Mouse (Mus musculus): Measurements from ENCODE around the gene Nmur1. TPM values are rescaled to one million over a fixed set of nuclear protein-coding genes. Genes with fewer than 3 reads are reported as not detected.
"Not testable (repeated sequence)": the region's sequence is repeated elsewhere in the genome, so short reads cannot be mapped to it uniquely, and the experiment has no call there.

The Nmur1 gene
- polyA plus RNA-seq, 1 experiment: 0.11 TPM

DNA sequence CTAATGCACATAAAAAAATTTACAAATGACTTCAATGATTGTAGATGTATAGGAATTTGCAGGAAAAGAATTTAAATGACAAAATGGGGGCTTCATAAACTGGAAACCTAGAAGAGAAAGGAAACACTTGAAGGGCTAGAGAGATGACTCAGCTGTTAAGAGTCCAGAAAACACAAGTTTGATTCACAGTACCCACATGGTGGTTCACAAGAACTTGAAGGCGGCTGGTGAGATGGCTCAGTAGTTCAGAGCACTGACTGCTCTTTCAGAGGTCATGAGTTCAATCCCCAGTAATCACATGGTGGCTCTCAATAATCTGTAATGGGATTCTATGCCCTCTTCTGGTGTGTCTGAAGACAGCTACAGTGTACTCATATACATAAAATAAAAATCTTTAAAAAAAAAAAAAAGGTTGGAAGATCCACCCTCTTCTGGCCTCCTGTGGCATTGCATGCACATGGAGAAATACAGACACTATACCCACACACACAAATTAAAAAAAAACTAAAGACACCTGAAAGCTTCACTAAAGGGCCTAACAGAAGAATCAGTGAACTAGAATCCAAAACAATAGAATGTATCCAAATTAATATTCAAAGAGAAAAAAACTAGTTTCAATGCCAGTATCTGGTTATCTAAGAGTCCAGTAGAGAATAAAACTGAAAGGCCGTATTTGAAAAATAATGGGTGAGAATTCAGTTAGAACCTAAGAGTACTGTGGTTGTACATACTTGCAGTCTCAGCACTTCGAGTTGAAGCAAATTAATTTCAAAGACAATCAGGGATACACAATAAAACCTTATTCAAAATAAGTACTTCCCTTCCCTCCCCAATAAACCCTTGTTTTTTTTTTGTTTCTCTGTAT, 78.9 kb downstream of the Nmur1 start:
- H3K27me3 ChIP-seq (ENCODE audit: control insufficient read depth, insufficient read depth, low read length): no peaks in the 10 kb centered on the region
- H3K36me3 ChIP-seq (ENCODE audit: control insufficient read depth, insufficient read depth, low read length): peaks cover 30% of the 10 kb centered on the region
- TF ChIP-seq CTCF (IDR thresholded peaks at IDR 0.05; ENCODE audit: extremely low read depth, insufficient read depth, insufficient read length, insufficient replicate concordance) (no peak), POLR2A (IDR thresholded peaks at IDR 0.05; ENCODE audit: low read depth, low read length) (no peak)
- DNase-seq (ENCODE audit: low read depth in 1 of 2, low spot score in 2 of 2): no peak
- H3K4me1 ChIP-seq (ENCODE audit: control insufficient read depth, insufficient read depth, insufficient read length): no peaks in the 10 kb centered on the region
- no peak overlapping the region for H3K27ac ChIP-seq (ENCODE audit: insufficient read depth, low read length)
- 85% methylated on average over 3 of the region's 3 CpGs for WGBS
- no peak overlapping the region for H3K4me3 ChIP-seq (ENCODE audit: extremely low read depth, insufficient read depth, insufficient read length)

DNA sequence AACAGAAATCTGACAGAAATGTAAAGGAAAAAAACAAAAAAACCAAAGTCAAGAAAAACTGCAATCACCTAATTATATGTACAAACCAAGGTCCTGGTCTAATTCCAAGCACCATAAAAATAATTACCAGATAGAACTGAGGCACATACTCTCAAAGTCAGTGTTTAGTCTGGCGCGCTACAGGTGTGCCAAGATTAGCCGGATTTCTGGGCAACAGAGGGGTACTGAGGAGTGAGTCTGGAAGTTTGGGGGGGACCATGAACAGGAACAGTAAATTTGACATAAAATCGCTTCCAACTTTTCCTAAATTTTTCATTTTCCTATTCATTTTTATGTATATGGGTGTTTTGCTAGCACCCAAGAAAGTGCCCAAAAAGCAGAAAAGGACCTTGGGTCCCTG, 80.1 kb downstream of the Nmur1 start:
- DNase-seq (ENCODE audit: low read depth in 1 of 2, low spot score in 2 of 2): no peak
- H3K27ac ChIP-seq (ENCODE audit: insufficient read depth, low read length): no peak overlapping the region
- WGBS: 93% methylated on average over 4 of the region's 4 CpGs
- H3K36me3 ChIP-seq (ENCODE audit: control insufficient read depth, insufficient read depth, low read length): peaks cover 20% of the 10 kb centered on the region
- no peaks in the 10 kb centered on the region for H3K4me1 ChIP-seq (ENCODE audit: control insufficient read depth, insufficient read depth, insufficient read length)
- no peaks in the 10 kb centered on the region for H3K27me3 ChIP-seq (ENCODE audit: control insufficient read depth, insufficient read depth, low read length)
- no peak overlapping the region for H3K4me3 ChIP-seq (ENCODE audit: extremely low read depth, insufficient read depth, insufficient read length)
- TF ChIP-seq POLR2A (IDR thresholded peaks at IDR 0.05; ENCODE audit: low read depth, low read length): no peak
- TF ChIP-seq CTCF (IDR thresholded peaks at IDR 0.05; ENCODE audit: extremely low read depth, insufficient read depth, insufficient read length, insufficient replicate concordance): no peak

DNA sequence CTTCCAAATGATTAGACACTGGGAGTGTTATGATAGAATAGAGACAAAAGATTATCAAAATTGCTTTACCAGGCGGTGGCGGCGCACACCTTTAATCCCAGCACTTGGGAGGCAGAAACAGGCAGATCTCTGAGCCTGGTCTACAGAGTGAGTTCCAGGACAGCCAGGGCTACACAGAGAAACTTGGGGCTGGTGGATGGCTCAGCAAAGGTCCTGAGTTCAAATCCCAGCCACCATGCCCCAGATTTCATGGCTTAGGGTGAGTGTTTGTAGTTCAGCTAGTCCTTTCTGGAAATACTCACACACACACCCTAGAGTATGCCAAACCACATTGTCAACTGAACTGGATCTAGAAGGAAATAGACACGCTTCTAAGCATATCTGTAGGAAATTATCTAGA, 81.0 kb downstream of the Nmur1 start:
- no peak for TF ChIP-seq POLR2A (IDR thresholded peaks at IDR 0.05; ENCODE audit: low read depth, low read length)
- no peak for TF ChIP-seq CTCF (IDR thresholded peaks at IDR 0.05; ENCODE audit: extremely low read depth, insufficient read depth, insufficient read length, insufficient replicate concordance)
- WGBS: 79% methylated on average over 4 of the region's 4 CpGs

GRCm38 (mm10) chr1:86343969-86344861, 81.8 kb downstream of the Nmur1 start:
- no peaks in the 10 kb centered on the region for H3K27me3 ChIP-seq (ENCODE audit: control insufficient read depth, insufficient read depth, low read length)

More for the DNA sequence above, 81.0 kb downstream of the Nmur1 start:
- H3K27me3 ChIP-seq (ENCODE audit: control insufficient read depth, insufficient read depth, low read length): no peaks in the 10 kb centered on the region
- no peaks in the 10 kb centered on the region for H3K4me1 ChIP-seq (ENCODE audit: control insufficient read depth, insufficient read depth, insufficient read length)
- no peak for DNase-seq (ENCODE audit: low read depth in 1 of 2, low spot score in 2 of 2)
- H3K27ac ChIP-seq (ENCODE audit: insufficient read depth, low read length): no peak overlapping the region
- H3K4me3 ChIP-seq (ENCODE audit: extremely low read depth, insufficient read depth, insufficient read length): no peak overlapping the region
- peaks cover 11% of the 10 kb centered on the region for H3K36me3 ChIP-seq (ENCODE audit: control insufficient read depth, insufficient read depth, low read length)

DNA sequence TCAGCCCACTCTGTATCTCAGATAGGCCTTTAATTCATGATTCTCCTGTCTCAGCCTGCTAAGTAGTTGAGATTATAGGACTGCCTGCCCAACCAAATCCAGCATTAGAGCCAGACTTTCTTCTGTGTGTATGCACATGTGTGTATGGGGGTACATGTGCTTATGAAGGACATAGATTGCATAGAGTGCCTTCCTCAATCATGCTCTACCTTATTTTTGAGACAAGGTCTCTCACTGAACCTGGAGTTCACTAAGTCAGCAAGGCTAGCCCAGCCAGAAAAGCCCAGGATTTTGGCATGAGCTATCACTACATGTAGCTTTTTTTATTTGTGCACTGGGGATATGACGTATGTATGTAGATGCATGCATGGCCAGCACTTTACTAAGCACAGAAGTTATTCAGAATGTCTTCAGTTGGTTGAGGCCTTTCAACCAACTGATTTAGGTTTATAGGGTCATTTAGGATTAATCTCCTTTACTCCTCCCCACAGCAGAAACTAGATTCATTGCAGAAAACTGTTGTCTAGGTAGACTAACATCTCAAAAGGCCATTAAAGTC, 82.9 kb downstream of the Nmur1 start:
- Histone ChIP-seq H3K4me3 (ENCODE audit: extremely low read depth, insufficient read depth, insufficient read length) (no peak overlapping the region), H3K4me1 (ENCODE audit: control insufficient read depth, insufficient read depth, insufficient read length) (no peaks in the 10 kb centered on the region), H3K27me3 (ENCODE audit: control insufficient read depth, insufficient read depth, low read length) (no peaks in the 10 kb centered on the region), H3K36me3 (ENCODE audit: control insufficient read depth, insufficient read depth, low read length) (no peaks in the 10 kb centered on the region; the same call in none of the 2 replicates), H3K27ac (ENCODE audit: insufficient read depth, low read length) (no peak overlapping the region)
- DNase-seq (ENCODE audit: low read depth in 1 of 2, low spot score in 2 of 2): no peak
- TF ChIP-seq POLR2A (IDR thresholded peaks at IDR 0.05; ENCODE audit: low read depth, low read length) (no peak), CTCF (IDR thresholded peaks at IDR 0.05; ENCODE audit: extremely low read depth, insufficient read depth, insufficient read length, insufficient replicate concordance) (no peak)
- 95% methylated on average over 1 of the region's 1 CpGs for WGBS

More at GRCm38 (mm10) chr1:86343969-86344861, 81.8 kb downstream of the Nmur1 start:
- peaks cover 3% of the 10 kb centered on the region for H3K36me3 ChIP-seq (ENCODE audit: control insufficient read depth, insufficient read depth, low read length)
- no peak for TF ChIP-seq POLR2A (IDR thresholded peaks at IDR 0.05; ENCODE audit: low read depth, low read length)
- TF ChIP-seq CTCF (IDR thresholded peaks at IDR 0.05; ENCODE audit: extremely low read depth, insufficient read depth, insufficient read length, insufficient replicate concordance): no peak
- no peak overlapping the region for H3K4me3 ChIP-seq (ENCODE audit: extremely low read depth, insufficient read depth, insufficient read length)
- peak overlapping the region; percentile 41; the same call in 1 of the 2 replicates for H3K27ac ChIP-seq (ENCODE audit: insufficient read depth, low read length)
- H3K4me1 ChIP-seq (ENCODE audit: control insufficient read depth, insufficient read depth, insufficient read length): no peaks in the 10 kb centered on the region
- DNase-seq (ENCODE audit: low read depth in 1 of 2, low spot score in 2 of 2): no peak
- 24% methylated on average over 4 of the region's 4 CpGs for WGBS

- TF ChIP-seq POLR2A (IDR thresholded peaks at IDR 0.05; ENCODE audit: low read depth, low read length) (no peak), CTCF (IDR thresholded peaks at IDR 0.05; ENCODE audit: extremely low read depth, insufficient read depth, insufficient read length, insufficient replicate concordance) (no peak)
- Histone ChIP-seq H3K36me3 (ENCODE audit: control insufficient read depth, insufficient read depth, low read length) (no peaks in the 10 kb centered on the region; the same call in none of the 2 replicates), H3K4me1 (ENCODE audit: control insufficient read depth, insufficient read depth, insufficient read length) (no peaks in the 10 kb centered on the region), H3K27me3 (ENCODE audit: control insufficient read depth, insufficient read depth, low read length) (no peaks in the 10 kb centered on the region), H3K27ac (ENCODE audit: insufficient read depth, low read length) (no peak overlapping the region), H3K4me3 (ENCODE audit: extremely low read depth, insufficient read depth, insufficient read length) (no peak overlapping the region)
- DNase-seq (ENCODE audit: low read depth in 1 of 2, low spot score in 2 of 2): no peak
- 88% methylated on average over 2 of the region's 2 CpGs for WGBS
Measured at GRCm38 (mm10) chr1:86342371-86342770, 83.7 kb downstream of the Nmur1 start.

DNA sequence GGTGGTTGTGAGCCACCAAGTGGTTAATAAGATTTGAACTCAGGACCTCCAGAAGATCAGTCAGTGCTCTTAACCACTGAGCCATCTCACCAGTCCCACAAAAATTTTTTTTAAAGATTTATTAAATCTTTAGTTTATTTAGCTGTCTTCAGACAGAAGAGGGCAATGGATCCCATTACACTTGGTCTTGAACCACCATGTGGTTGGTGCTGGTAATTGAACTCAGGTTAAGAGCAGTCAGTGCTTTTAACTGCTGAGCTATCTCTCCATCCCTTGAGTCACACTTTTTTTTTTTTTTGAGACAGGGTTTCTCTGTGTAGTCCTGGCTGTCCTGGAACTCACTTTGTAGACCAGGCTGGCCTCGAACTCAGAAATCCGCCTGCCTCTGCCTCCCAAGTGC, 84.9 kb downstream of the Nmur1 start:
- not testable (repeated sequence) for H3K4me3 ChIP-seq (ENCODE audit: extremely low read depth, insufficient read depth, insufficient read length); H3K27ac ChIP-seq (ENCODE audit: insufficient read depth, low read length); H3K27me3 ChIP-seq (ENCODE audit: control insufficient read depth, insufficient read depth, low read length); DNase-seq (ENCODE audit: low read depth in 1 of 2, low spot score in 2 of 2); H3K36me3 ChIP-seq (ENCODE audit: control insufficient read depth, insufficient read depth, low read length); H3K4me1 ChIP-seq (ENCODE audit: control insufficient read depth, insufficient read depth, insufficient read length)
- WGBS: 100% methylated on average over 2 of the region's 2 CpGs

Measured in spleen, adult 2 months (tissue).